Mouse (Mus musculus): ENCODE measurements around the gene Dpy30. TPM values are rescaled to one million over a fixed set of nuclear protein-coding genes. Genes with fewer than 3 reads are reported as not detected.

Gene Dpy30
- polyA plus RNA-seq, 1 experiment = 17.8 TPM

DNA sequence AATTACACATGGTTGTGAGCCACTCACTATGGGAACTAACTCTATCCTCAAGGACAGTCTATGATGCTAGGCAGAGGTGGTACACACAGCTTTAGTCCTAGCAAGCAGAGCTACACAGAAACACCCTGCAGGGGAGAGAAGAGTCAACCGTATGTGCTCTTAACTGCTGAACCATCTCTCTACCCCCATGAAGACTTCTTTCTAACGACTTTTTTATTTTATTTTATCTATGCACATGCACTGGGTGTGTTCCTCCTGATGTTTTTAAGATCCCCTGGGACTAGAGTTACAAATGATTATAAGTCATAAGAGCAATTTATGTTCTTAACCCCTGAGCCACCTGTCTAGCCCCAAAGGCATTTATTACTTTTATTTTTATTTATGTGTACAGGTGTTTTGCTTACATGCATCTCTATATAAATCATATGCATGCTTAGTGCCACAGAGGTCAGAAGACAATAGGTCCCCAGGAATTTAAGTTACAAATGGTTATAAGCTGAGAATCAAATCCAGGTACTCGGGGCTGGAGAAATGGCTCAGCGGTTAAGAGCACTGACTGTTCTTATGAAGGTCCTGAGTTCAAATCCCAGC, 37.5 kb downstream of the Dpy30 start:
- WGBS = 50% methylated on average over 4 of the region's 4 CpGs
- TF ChIP-seq CTCF (IDR thresholded peaks at IDR 0.05; ENCODE audit: extremely low read depth, insufficient read length, insufficient replicate concordance, low read depth, low read length) (no peak), POLR2A (IDR thresholded peaks at IDR 0.05; ENCODE audit: low read depth, low read length) (no peak)
- Histone ChIP-seq H3K36me3 (ENCODE audit: control insufficient read depth, insufficient read depth, low read length) (no peaks in the 10 kb centered on the region), H3K27me3 (ENCODE audit: control insufficient read depth, insufficient read depth, low read length) (no peaks in the 10 kb centered on the region), H3K4me1 (ENCODE audit: control insufficient read depth, insufficient read depth, insufficient read length, low read length) (peaks cover 14% of the 10 kb centered on the region), H3K27ac (ENCODE audit: insufficient read depth, low read depth, low read length) (no peak overlapping the region), H3K4me3 (ENCODE audit: low read depth, low read length) (no peak overlapping the region)

DNA sequence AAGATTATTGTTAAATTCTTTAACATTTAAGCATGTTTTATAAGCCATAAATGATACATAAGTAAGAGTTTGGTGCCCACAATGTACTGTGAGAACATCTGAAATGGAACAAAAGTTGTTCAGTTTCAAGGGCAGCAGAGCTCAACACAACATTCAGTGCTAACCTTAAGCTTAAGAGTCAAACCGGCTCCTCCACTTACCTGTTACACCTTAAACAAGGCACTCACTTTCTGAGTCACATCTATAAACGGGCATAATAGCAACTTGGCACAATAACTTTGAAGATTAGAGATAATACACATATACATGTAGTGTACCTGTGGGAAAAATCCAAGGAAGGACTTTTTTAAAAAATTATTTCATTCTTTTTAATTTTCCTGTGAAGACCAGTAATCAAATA, 38.0 kb downstream of the Dpy30 start:
- Histone ChIP-seq H3K27me3 (ENCODE audit: control insufficient read depth, insufficient read depth, low read length) (no peaks in the 10 kb centered on the region), H3K4me3 (ENCODE audit: low read depth, low read length) (no peak overlapping the region), H3K36me3 (ENCODE audit: control insufficient read depth, insufficient read depth, low read length) (no peaks in the 10 kb centered on the region), H3K27ac (ENCODE audit: insufficient read depth, low read depth, low read length) (no peak overlapping the region), H3K4me1 (ENCODE audit: control insufficient read depth, insufficient read depth, insufficient read length, low read length) (peaks cover 12% of the 10 kb centered on the region)
- 28% methylated on average over 2 of the region's 2 CpGs for WGBS
- TF ChIP-seq POLR2A (IDR thresholded peaks at IDR 0.05; ENCODE audit: low read depth, low read length) (no peak), CTCF (IDR thresholded peaks at IDR 0.05; ENCODE audit: extremely low read depth, insufficient read length, insufficient replicate concordance, low read depth, low read length) (no peak)

DNA sequence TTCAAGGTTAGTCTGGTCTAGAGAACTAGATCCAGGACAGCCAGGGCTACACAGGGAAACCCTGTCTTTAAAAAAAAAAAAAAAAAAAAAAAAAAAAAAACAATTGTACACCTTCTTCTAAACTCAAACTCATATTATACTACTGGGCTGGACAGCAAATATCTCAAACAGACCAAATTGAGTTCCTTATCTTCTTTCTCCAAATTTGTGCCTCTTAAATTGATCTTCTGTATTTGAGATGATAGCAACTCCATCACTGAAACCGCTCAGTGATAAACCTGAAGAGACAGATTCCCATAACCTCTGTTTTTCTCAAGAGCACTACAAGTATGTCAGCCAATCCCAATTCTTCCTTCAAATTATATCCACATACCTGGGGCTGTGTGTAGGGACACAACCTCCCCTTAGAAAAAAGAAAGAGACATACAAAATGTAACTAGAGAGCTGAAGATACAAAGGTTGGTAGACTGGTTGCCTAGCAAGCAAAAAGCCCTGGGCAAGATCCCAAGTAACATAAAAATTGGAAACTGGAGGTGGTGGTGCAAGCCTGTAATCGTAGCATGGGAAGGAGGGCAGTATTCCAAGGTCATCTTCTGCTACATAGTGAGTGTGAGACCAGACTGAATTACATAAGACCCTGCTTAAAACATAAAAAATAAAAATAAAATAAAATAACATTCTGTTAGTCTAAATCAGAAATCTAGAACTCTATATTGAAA, 39.2 kb downstream of the Dpy30 start:
- Histone ChIP-seq H3K4me1 (ENCODE audit: control insufficient read depth, insufficient read depth, insufficient read length, low read length) (peaks cover 7% of the 10 kb centered on the region), H3K27me3 (ENCODE audit: control insufficient read depth, insufficient read depth, low read length) (no peaks in the 10 kb centered on the region), H3K27ac (ENCODE audit: insufficient read depth, low read depth, low read length) (no peak overlapping the region), H3K36me3 (ENCODE audit: control insufficient read depth, insufficient read depth, low read length) (0 out of 2 replicates have a peak, but pooled peaks cover 2% of the 10 kb centered on the region), H3K4me3 (ENCODE audit: low read depth, low read length) (no peak overlapping the region)
- TF ChIP-seq POLR2A (IDR thresholded peaks at IDR 0.05; ENCODE audit: low read depth, low read length) (no peak), CTCF (IDR thresholded peaks at IDR 0.05; ENCODE audit: extremely low read depth, insufficient read length, insufficient replicate concordance, low read depth, low read length) (no peak)
- WGBS = 49% methylated on average over 2 of the region's 2 CpGs

DNA sequence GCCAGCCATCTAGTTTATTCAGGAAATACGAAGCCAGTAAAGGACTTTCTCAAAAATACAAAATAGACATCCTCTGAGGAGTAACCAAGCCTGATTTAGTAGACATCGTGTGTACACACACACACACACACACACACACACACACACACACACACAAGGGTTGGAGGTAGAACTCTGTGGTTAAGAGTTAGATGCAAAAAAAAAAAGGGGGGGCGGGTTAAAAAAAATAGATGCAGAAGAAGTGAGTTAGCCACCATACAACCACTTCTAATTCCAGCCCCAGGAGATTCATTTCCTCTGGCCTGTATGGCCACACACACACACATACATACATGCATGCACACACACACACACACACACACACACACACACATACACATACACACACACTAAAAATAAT, 41.7 kb downstream of the Dpy30 start:
- Histone ChIP-seq H3K4me3 (ENCODE audit: low read depth, low read length) (no peak overlapping the region), H3K27me3 (ENCODE audit: control insufficient read depth, insufficient read depth, low read length) (no peaks in the 10 kb centered on the region), H3K27ac (ENCODE audit: insufficient read depth, low read depth, low read length) (no peak overlapping the region), H3K36me3 (ENCODE audit: control insufficient read depth, insufficient read depth, low read length) (0 out of 2 replicates have a peak, but pooled peaks cover 2% of the 10 kb centered on the region), H3K4me1 (ENCODE audit: control insufficient read depth, insufficient read depth, insufficient read length, low read length) (peaks cover 3% of the 10 kb centered on the region; the same call in 1 of the 2 replicates)
- 82% methylated on average over 3 of the region's 3 CpGs for whole genome bisulfite sequencing
- TF ChIP-seq CTCF (IDR thresholded peaks at IDR 0.05; ENCODE audit: extremely low read depth, insufficient read length, insufficient replicate concordance, low read depth, low read length) (no peak), POLR2A (IDR thresholded peaks at IDR 0.05; ENCODE audit: low read depth, low read length) (no peak)

DNA sequence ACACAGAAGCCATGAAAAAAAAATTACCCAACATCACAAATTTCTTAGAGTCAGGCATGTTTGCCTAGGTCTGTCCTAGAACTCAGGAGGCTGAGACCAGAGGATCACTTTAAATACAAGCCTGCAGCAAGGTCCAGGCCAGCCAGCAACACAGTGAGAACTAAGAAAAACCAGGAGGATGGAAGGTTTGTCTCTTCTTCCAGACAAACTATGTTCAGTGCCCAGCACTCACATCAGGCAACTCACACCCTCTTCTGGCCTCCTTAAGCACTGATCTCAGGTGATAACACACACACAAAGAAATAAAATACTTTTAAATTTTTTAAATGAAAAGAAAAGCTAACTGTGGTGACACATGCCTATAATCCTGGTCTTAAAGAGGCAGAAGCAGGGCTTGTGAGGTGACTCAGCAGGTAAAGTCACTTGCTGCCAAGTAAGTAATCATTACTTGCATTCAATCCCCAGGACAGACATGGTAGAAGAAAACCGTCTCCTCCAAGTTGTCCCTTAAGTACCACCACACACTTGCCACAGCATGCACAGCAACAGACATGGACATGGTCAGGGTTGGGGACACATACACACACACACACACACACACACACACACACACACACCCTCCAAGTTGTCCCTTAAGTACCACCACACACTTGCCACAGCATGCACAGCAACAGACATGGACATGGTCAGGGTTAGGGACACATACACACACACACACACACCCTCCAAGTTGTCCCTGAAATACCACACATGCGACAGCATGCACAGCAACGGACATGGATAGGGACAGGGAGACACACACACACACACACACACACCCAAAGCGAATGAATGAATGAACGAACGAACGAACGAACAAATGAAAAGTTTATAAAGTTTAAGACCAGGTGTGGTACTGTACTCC, 44.5 kb downstream of the Dpy30 start:
- 0 out of 2 replicates have a peak, but pooled peaks cover 2% of the 10 kb centered on the region for H3K36me3 ChIP-seq (ENCODE audit: control insufficient read depth, insufficient read depth, low read length)
- no peaks in the 10 kb centered on the region for H3K4me1 ChIP-seq (ENCODE audit: control insufficient read depth, insufficient read depth, insufficient read length, low read length)
- H3K27me3 ChIP-seq (ENCODE audit: control insufficient read depth, insufficient read depth, low read length) = no peaks in the 10 kb centered on the region
- WGBS = 89% methylated on average over 8 of the region's 8 CpGs
- H3K27ac ChIP-seq (ENCODE audit: insufficient read depth, low read depth, low read length) = no peak overlapping the region
- H3K4me3 ChIP-seq (ENCODE audit: low read depth, low read length) = no peak overlapping the region
- TF ChIP-seq CTCF (IDR thresholded peaks at IDR 0.05; ENCODE audit: extremely low read depth, insufficient read length, insufficient replicate concordance, low read depth, low read length) (no peak), POLR2A (IDR thresholded peaks at IDR 0.05; ENCODE audit: low read depth, low read length) (no peak)

DNA sequence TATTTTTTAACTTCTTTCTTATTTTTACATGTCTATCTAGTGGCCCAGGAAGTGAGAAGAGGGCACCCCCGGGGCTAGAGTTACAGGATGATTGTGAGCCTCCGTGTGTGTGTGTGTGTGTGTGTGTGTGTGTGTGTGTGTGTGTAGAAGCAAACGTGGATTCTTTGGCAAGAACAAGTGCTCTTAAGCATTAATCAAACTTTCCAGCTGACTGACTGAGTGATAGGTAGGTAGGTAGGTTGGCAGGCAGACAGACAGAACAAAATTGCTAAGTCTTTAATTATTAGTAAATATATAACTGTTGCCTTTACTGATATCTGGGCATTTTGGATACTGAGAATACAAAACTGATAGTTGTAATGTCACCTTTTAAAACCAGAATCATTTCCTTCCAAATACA, 49.3 kb downstream of the Dpy30 start:
- 60% methylated on average over 3 of the region's 3 CpGs for WGBS
- Histone ChIP-seq H3K36me3 (ENCODE audit: control insufficient read depth, insufficient read depth, low read length) (no peaks in the 10 kb centered on the region), H3K4me3 (ENCODE audit: low read depth, low read length) (no peak overlapping the region), H3K27me3 (ENCODE audit: control insufficient read depth, insufficient read depth, low read length) (no peaks in the 10 kb centered on the region), H3K4me1 (ENCODE audit: control insufficient read depth, insufficient read depth, insufficient read length, low read length) (peaks cover 2% of the 10 kb centered on the region; the same call in 1 of the 2 replicates), H3K27ac (ENCODE audit: insufficient read depth, low read depth, low read length) (no peak overlapping the region)
- TF ChIP-seq CTCF (IDR thresholded peaks at IDR 0.05; ENCODE audit: extremely low read depth, insufficient read length, insufficient replicate concordance, low read depth, low read length) (no peak), POLR2A (IDR thresholded peaks at IDR 0.05; ENCODE audit: low read depth, low read length) (no peak)

All from small intestine, adult 2 months (tissue).